Mouse (Mus musculus): ENCODE measurements around the gene Trim17. TPM values are rescaled to one million over a fixed set of nuclear protein-coding genes. Genes with fewer than 3 reads are reported as not detected.

The Trim17 gene
- polyA plus RNA-seq, 1 experiment = 2.5 TPM

- no peak for TF ChIP-seq GATA1 (IDR thresholded peaks at IDR 0.05; ENCODE audit: low read length)
Measured at GRCm38 (mm10) chr11:58957226-58957914, 2.9 kb downstream of the Trim17 start.

GRCm38 (mm10) chr11:58958536-58958935, 4.1 kb downstream of the Trim17 start:
- no peak for TF ChIP-seq GATA1 (IDR thresholded peaks at IDR 0.05; ENCODE audit: low read length)

GRCm38 (mm10) chr11:58959186-58959825, 4.8 kb downstream of the Trim17 start:
- no peak for TF ChIP-seq GATA1 (IDR thresholded peaks at IDR 0.05; ENCODE audit: low read length)

GRCm38 (mm10) chr11:58959921-58960465, 5.5 kb downstream of the Trim17 start:
- no peak for TF ChIP-seq GATA1 (IDR thresholded peaks at IDR 0.05; ENCODE audit: low read length)

- no peak for TF ChIP-seq GATA1 (IDR thresholded peaks at IDR 0.05; ENCODE audit: low read length)
Measured at GRCm38 (mm10) chr11:58961364-58962177, 7.1 kb downstream of the Trim17 start.

GRCm38 (mm10) chr11:58963543-58963942, 9.1 kb downstream of the Trim17 start:
- no peak for TF ChIP-seq GATA1 (IDR thresholded peaks at IDR 0.05; ENCODE audit: low read length)

GRCm38 (mm10) chr11:58964216-58964615, 9.7 kb downstream of the Trim17 start:
- TF ChIP-seq GATA1 (IDR thresholded peaks at IDR 0.05; ENCODE audit: low read length) = no peak

- TF ChIP-seq GATA1 (IDR thresholded peaks at IDR 0.05; ENCODE audit: low read length) = no peak
Measured at GRCm38 (mm10) chr11:58965001-58965760, 10.7 kb downstream of the Trim17 start.

GRCm38 (mm10) chr11:58967346-58967745, 12.9 kb downstream of the Trim17 start:
- TF ChIP-seq GATA1 (IDR thresholded peaks at IDR 0.05; ENCODE audit: low read length) = no peak

GRCm38 (mm10) chr11:58968551-58968950, 14.1 kb downstream of the Trim17 start:
- TF ChIP-seq GATA1 (IDR thresholded peaks at IDR 0.05; ENCODE audit: low read length) = no peak

- no peak for TF ChIP-seq GATA1 (IDR thresholded peaks at IDR 0.05; ENCODE audit: low read length)
Measured at GRCm38 (mm10) chr11:58969027-58969426, 14.5 kb downstream of the Trim17 start.

- TF ChIP-seq GATA1 (IDR thresholded peaks at IDR 0.05; ENCODE audit: low read length) = no peak
Measured at GRCm38 (mm10) chr11:58969659-58970058, 15.2 kb downstream of the Trim17 start.

- no peak for TF ChIP-seq GATA1 (IDR thresholded peaks at IDR 0.05; ENCODE audit: low read length)
Measured at GRCm38 (mm10) chr11:58970831-58971530, 16.5 kb downstream of the Trim17 start.

- TF ChIP-seq GATA1 (IDR thresholded peaks at IDR 0.05; ENCODE audit: low read length) = no peak
Measured at GRCm38 (mm10) chr11:58971796-58972195, 17.3 kb downstream of the Trim17 start.

GRCm38 (mm10) chr11:58974414-58974813, 19.9 kb downstream of the Trim17 start:
- no peak for TF ChIP-seq GATA1 (IDR thresholded peaks at IDR 0.05; ENCODE audit: low read length)
